Mouse (Mus musculus): ENCODE measurements around the gene Cyp2d22. TPM values are rescaled to one million over a fixed set of nuclear protein-coding genes. Genes with fewer than 3 reads are reported as not detected.

Cyp2d22 gene
- 9.3 and 11.8 TPM in 2 replicates for polyA plus RNA-seq (2015; fragmentation: Nextera tagmentation; extraction: Ambion mirVana)

GRCm38 (mm10) chr15:82379871-82380713 is at the start of gene Cyp2d22:
Gene Cyp2d22, minus strand, starts transcription at chr15:82380260.

GRCm38 (mm10) chr15:82406981-82407380 is 26.9 kb upstream of the Cyp2d22 start, which contains the start of gene Cyp2d10:
Gene Cyp2d10, minus strand, starts transcription at chr15:82407195.

GRCm38 (mm10) chr15:82393922-82394321 is 13.9 kb upstream of the Cyp2d22 start, which contains the start of gene Cyp2d11:
Gene Cyp2d11, minus strand, starts transcription at chr15:82394022.

GRCm38 (mm10) chr15:82354126-82354945 is 25.7 kb downstream of the Cyp2d22 start, which contains the start of gene Ndufa6:
Gene Ndufa6, minus strand, starts transcription at chr15:82354322.

DNA sequence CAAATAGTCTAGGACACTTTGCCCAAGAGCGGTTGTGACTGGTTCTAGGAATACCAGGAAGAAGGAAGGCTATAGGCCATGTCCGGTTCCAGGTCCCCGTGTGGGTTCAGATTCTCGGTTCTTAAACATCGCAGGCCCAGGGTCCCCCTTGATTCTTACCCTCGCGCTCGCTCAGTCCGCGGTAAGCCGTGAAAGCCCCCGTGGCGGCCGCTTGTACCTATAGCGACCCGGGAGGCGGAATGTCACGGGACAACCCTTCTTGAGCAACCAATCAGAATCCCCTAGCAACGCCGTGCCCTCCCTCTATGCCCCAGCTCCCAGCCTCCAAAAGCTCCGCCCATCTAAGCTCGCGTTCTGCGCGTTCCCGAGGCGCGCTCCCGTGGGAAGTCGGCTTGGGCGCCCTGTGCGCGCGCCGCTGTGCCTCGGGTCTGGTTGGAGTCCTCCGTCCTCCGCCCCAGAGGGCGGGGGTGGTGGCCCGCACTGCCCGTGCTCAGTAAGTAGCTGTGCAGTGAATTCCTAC is 41.4 kb downstream of the Cyp2d22 start, which contains the start of the genes Naga, Pheta2 and Smdt1:
Gene Naga, minus strand, starts transcription at position 333 of the 520 bp plus-strand sequence.
Gene Pheta2, plus strand, starts transcription at position 350 of the 520 bp plus-strand sequence.
Gene Smdt1, plus strand, starts transcription at position 367 of the 520 bp plus-strand sequence.

Small RNAs within 50 kb of the gene (microRNA-seq; reads per million reads assigned to microRNA genes)
- 0 reads per million in 2 experiments for gene Gm25990
- gene Gm27331 = 0 reads per million in 2 experiments
- 0 reads per million in 2 experiments for gene Mir7684

Other genes starting within 250 kb of the Cyp2d22 start
- gene Srebf2, start 233.1 kb downstream of the Cyp2d22 start, polyA plus RNA-seq (2015; fragmentation: Nextera tagmentation; extraction: Ambion mirVana) = 53.6 and 63.8 TPM in 2 replicates
- gene Shisa8, start 167.4 kb downstream of the Cyp2d22 start, polyA plus RNA-seq (2015; fragmentation: Nextera tagmentation; extraction: Ambion mirVana) = not detected in 2 replicates
- gene Tnfrsf13c, start 155.9 kb downstream of the Cyp2d22 start, polyA plus RNA-seq (2015; fragmentation: Nextera tagmentation; extraction: Ambion mirVana) = not detected in 2 replicates
- 16.6 and 17.2 TPM in 2 replicates for gene Cenpm, start 135.5 kb downstream of the Cyp2d22 start, polyA plus RNA-seq (2015; fragmentation: Nextera tagmentation; extraction: Ambion mirVana)
- gene 1500009C09Rik, start 127.9 kb downstream of the Cyp2d22 start, polyA plus RNA-seq (2015; fragmentation: Nextera tagmentation; extraction: Ambion mirVana) = not detected in 2 replicates
- gene Sept3, start 105.4 kb downstream of the Cyp2d22 start, polyA plus RNA-seq (2015; fragmentation: Nextera tagmentation; extraction: Ambion mirVana) = 0.36 and 0.61 TPM in 2 replicates
- 0.13 TPM in 1 of 2 replicates, not detected in the other for gene Wbp2nl, start 81.3 kb downstream of the Cyp2d22 start, polyA plus RNA-seq (2015; fragmentation: Nextera tagmentation; extraction: Ambion mirVana)
- gene Naga, start 41.3 kb downstream of the Cyp2d22 start, polyA plus RNA-seq (2015; fragmentation: Nextera tagmentation; extraction: Ambion mirVana) = 22.9 and 32.5 TPM in 2 replicates
- 7.2 and 7.9 TPM in 2 replicates for gene Pheta2, start 41.3 kb downstream of the Cyp2d22 start, polyA plus RNA-seq (2015; fragmentation: Nextera tagmentation; extraction: Ambion mirVana)
- 287 and 311 TPM in 2 replicates for gene Smdt1, start 41.3 kb downstream of the Cyp2d22 start, polyA plus RNA-seq (2015; fragmentation: Nextera tagmentation; extraction: Ambion mirVana)
- 708 and 911 TPM in 2 replicates for gene Ndufa6, start 25.9 kb downstream of the Cyp2d22 start, polyA plus RNA-seq (2015; fragmentation: Nextera tagmentation; extraction: Ambion mirVana)
- not detected in 2 replicates for gene Cyp2d11, start 13.8 kb upstream of the Cyp2d22 start, polyA plus RNA-seq (2015; fragmentation: Nextera tagmentation; extraction: Ambion mirVana)
- gene Cyp2d10, start 26.9 kb upstream of the Cyp2d22 start, polyA plus RNA-seq (2015; fragmentation: Nextera tagmentation; extraction: Ambion mirVana) = 0.11 and 0.22 TPM in 2 replicates
- 0.19 TPM in 1 of 2 replicates, not detected in the other for gene Cyp2d9, start 53.2 kb upstream of the Cyp2d22 start, polyA plus RNA-seq (2015; fragmentation: Nextera tagmentation; extraction: Ambion mirVana)
- gene Cyp2d12, start 174.8 kb upstream of the Cyp2d22 start, polyA plus RNA-seq (2015; fragmentation: Nextera tagmentation; extraction: Ambion mirVana) = not detected in 2 replicates
- not detected in 2 replicates for gene Cyp2d34, start 240.7 kb upstream of the Cyp2d22 start, polyA plus RNA-seq (2015; fragmentation: Nextera tagmentation; extraction: Ambion mirVana)